Mouse (Mus musculus) layer of hippocampus, postnatal 14 days (tissue): ENCODE measurements around the gene Gtf3c2. TPM values are rescaled to one million over a fixed set of nuclear protein-coding genes. Genes with fewer than 3 reads are reported as not detected.

Experiments
- DNase-seq, 2 experiments: peaks; one replicate each; pipeline ENCODE4 v3.0.0; 2021 to 2022; ENCODE audit warnings: low spot score in 2 of 2, mixed read lengths in 1 of 2
- total RNA-seq, 2 experiments: library from RNA; stranded (reverse); gene quantifications; 2 replicates each; pipeline ENCODE4 v1.2.3; 2021

The Gtf3c2 gene
- total RNA-seq, 2 experiments from 2014 or later, result 61.2 to 64.7 TPM

GRCm38 (mm10) chr5:31153516-31154151 is 26.3 kb downstream of the Gtf3c2 start:
- no peak for DNase-seq

- DNase-seq, result no peak
These were observed 28.2 kb downstream of the Gtf3c2 start for GRCm38 (mm10) chr5:31151746-31152145.

GRCm38 (mm10) chr5:31149781-31150180 is 30.2 kb downstream of the Gtf3c2 start:
- no peak for DNase-seq

- DNase-seq, result no peak
These were observed 40.9 kb downstream of the Gtf3c2 start for GRCm38 (mm10) chr5:31138968-31139425.

- no peak for DNase-seq
These were observed 41.5 kb downstream of the Gtf3c2 start, which contains the start of gene Ucn for GRCm38 (mm10) chr5:31138241-31138967. Ucn (minus strand) TSS chr5:31138829.

GRCm38 (mm10) chr5:31137658-31138057 is 42.3 kb downstream of the Gtf3c2 start:
- no peak for DNase-seq

- DNase-seq, result no peak
These were observed 43.1 kb downstream of the Gtf3c2 start for GRCm38 (mm10) chr5:31136730-31137424.

- DNase-seq, result no peak
These were observed 53.9 kb downstream of the Gtf3c2 start for GRCm38 (mm10) chr5:31126050-31126449.

GRCm38 (mm10) chr5:31123481-31123880 is 56.5 kb downstream of the Gtf3c2 start:
- no peak for DNase-seq

- DNase-seq, result no peak
These were observed 58.8 kb downstream of the Gtf3c2 start for GRCm38 (mm10) chr5:31121111-31121510.

GRCm38 (mm10) chr5:31116912-31117311 is 63.0 kb downstream of the Gtf3c2 start:
- no peak for DNase-seq

- no peak for DNase-seq
These were observed 63.6 kb downstream of the Gtf3c2 start, which contains the start of gene Trim54 for GRCm38 (mm10) chr5:31116354-31116753. Trim54 (plus strand) TSS chr5:31116712.

GRCm38 (mm10) chr5:31110781-31111180 is 69.2 kb downstream of the Gtf3c2 start:
- no peak for DNase-seq

- no peak for DNase-seq
These were observed 71.9 kb downstream of the Gtf3c2 start, which contains the start of gene Slc30a3 for GRCm38 (mm10) chr5:31108000-31108490. Slc30a3 (minus strand) TSS chr5:31108237.

Other genes starting within 250 kb of the Gtf3c2 start
- 10 to 100 TPM; 24.6 to 26.9 TPM for gene Cgref1, start 234.6 kb downstream of the Gtf3c2 start, total RNA-seq
- gene Preb, start 219.8 kb downstream of the Gtf3c2 start, total RNA-seq, result 100 to 1,000 TPM; 129 to 131 TPM
- gene Tcf23, start 211.5 kb downstream of the Gtf3c2 start, total RNA-seq, result under 1 TPM in 1 of 2 experiments, not detected in 1; 0.17 TPM
- gene Atraid, start 131.8 kb downstream of the Gtf3c2 start, total RNA-seq, result 10 to 100 TPM; 73.9 to 86.6 TPM
- 10 to 100 TPM; 12.4 to 13.3 TPM for gene Slc5a6, start 131.2 kb downstream of the Gtf3c2 start, total RNA-seq
- 10 to 100 TPM; 15.6 to 17.5 TPM for gene Cad, start 125.4 kb downstream of the Gtf3c2 start, total RNA-seq
- gene Dnajc5g, start 73.9 kb downstream of the Gtf3c2 start, total RNA-seq, result not detected
- gene Slc30a3, start 71.9 kb downstream of the Gtf3c2 start, total RNA-seq, result 10 to 100 TPM; 56.9 to 61.1 TPM
- not detected for gene Trim54, start 63.4 kb downstream of the Gtf3c2 start, total RNA-seq
- gene Ucn, start 41.3 kb downstream of the Gtf3c2 start, total RNA-seq, result not detected
- gene Mpv17, start 25.9 kb downstream of the Gtf3c2 start, total RNA-seq, result 10 to 100 TPM; 41.3 to 46.9 TPM
- 1 to 10 TPM; 1.2 to 4.2 TPM for gene Gm29609, start 233 bp downstream of the Gtf3c2 start, total RNA-seq
- gene Snx17, start 13.1 kb upstream of the Gtf3c2 start, total RNA-seq, result 10 to 100 TPM; 79.5 to 80.3 TPM
- 10 to 100 TPM; 48.1 to 55.2 TPM for gene Eif2b4, start 13.3 kb upstream of the Gtf3c2 start, total RNA-seq
- gene Zfp513, start 22.2 kb upstream of the Gtf3c2 start, total RNA-seq, result 10 to 100 TPM; 25.5 to 31.3 TPM
- 10 to 100 TPM; 84.9 to 85.7 TPM for gene Ppm1g, start 40.5 kb upstream of the Gtf3c2 start, total RNA-seq
- gene Nrbp1, start 60.7 kb upstream of the Gtf3c2 start, total RNA-seq, result 10 to 100 TPM; 77.7 to 79.7 TPM
- not detected for gene Gm9970, start 61.1 kb upstream of the Gtf3c2 start, total RNA-seq
- 1 to 10 TPM; 1.3 to 1.9 TPM for gene Krtcap3, start 71.5 kb upstream of the Gtf3c2 start, total RNA-seq
- 10 to 100 TPM; 76.4 to 83.3 TPM for gene Ift172, start 111.0 kb upstream of the Gtf3c2 start, total RNA-seq
- 100 to 1,000 TPM; 160 to 164 TPM for gene Fndc4, start 115.9 kb upstream of the Gtf3c2 start, total RNA-seq
- under 1 TPM; 0.21 to 0.53 TPM for gene Gckr, start 117.3 kb upstream of the Gtf3c2 start, total RNA-seq